Mouse (Mus musculus) limb, embryonic 14.5 days (tissue): ENCODE measurements around the gene Arhgap8. TPM values are rescaled to one million over a fixed set of nuclear protein-coding genes. Genes with fewer than 3 reads are reported as not detected.

Source experiments
- ATAC-seq: fragments of 200-750 bp; cut with Nextera tagmentation; 2 replicates; pipeline ENCODE4 v1.8.0; 2017; ENCODE audit warnings: low read depth, moderate number of reproducible peaks, moderate TSS enrichment; ENCODE audit not compliant: low FRiP score
- DNase-seq: peaks from one replicate; pipeline ENCODE4 v3.0.0-alpha.2; 2015; ENCODE audit warnings: low spot score
- H3K27ac ChIP-seq: fragments of 300-500 bp; sonication (generic); replicated peaks from 2 replicates; pipeline ENCODE4 v1.5.1; 2014; ENCODE audit warnings: low read depth, mild to moderate bottlenecking, low read length, moderate library complexity, mixed read lengths
- H3K27me3 ChIP-seq: fragments of 300-500 bp; sonication (generic); 2 replicates; pipeline ENCODE4 v1.6.1; 2014; ENCODE audit warnings: low read length, mixed read lengths; ENCODE audit not compliant: control insufficient read depth, insufficient read depth
- H3K36me3 ChIP-seq: fragments of 300-500 bp; sonication (generic); 2 replicates; pipeline ENCODE4 v1.6.1; 2014; ENCODE audit warnings: mild to moderate bottlenecking, low read length, moderate library complexity, mixed read lengths; ENCODE audit not compliant: control insufficient read depth, insufficient read depth
- H3K4me1 ChIP-seq: fragments of 300-500 bp; sonication (generic); 2 replicates; pipeline ENCODE4 v1.6.1; 2014; ENCODE audit warnings: antibody characterized with exemption, low read length, mixed read lengths; ENCODE audit not compliant: control insufficient read depth, insufficient read depth
- H3K4me2 ChIP-seq: fragments of 300-500 bp; sonication (generic); replicated peaks from 2 replicates; pipeline ENCODE4 v1.6.1; 2014; ENCODE audit warnings: low read depth, mild to moderate bottlenecking, low read length, moderate library complexity; ENCODE audit not compliant: severe bottlenecking
- H3K4me3 ChIP-seq: fragments of 300-500 bp; sonication (generic); replicated peaks from 2 replicates; pipeline ENCODE4 v1.5.1; 2014; ENCODE audit warnings: low read length
- H3K9ac ChIP-seq: fragments of 300-500 bp; sonication (generic); 2 replicates; pipeline ENCODE4 v1.6.1; 2014; ENCODE audit warnings: mild to moderate bottlenecking, low read depth, low read length, moderate library complexity; ENCODE audit not compliant: severe bottlenecking
- H3K9me3 ChIP-seq: fragments of 300-500 bp; sonication (generic); 2 replicates; pipeline ENCODE4 v1.6.1; 2016; ENCODE audit warnings: low read length; ENCODE audit not compliant: control insufficient read depth
- POLR2A ChIP-seq: fragments of 200-500 bp; IDR thresholded peaks from 2 replicates; pipeline ENCODE4 v1.8.0; 2012; ENCODE audit warnings: inconsistent platforms, mild to moderate bottlenecking, moderate library complexity, borderline replicate concordance; ENCODE audit not compliant: insufficient read depth, insufficient read length; ENCODE audit errors: extremely low read depth
- WGBS: fragments of 180-500 bp; shearing (Covaris S2); extraction: QIAGEN DNeasy Blood & Tissue Kit; methylation state at CpG from one replicate; pipeline ENCODE4 v1.1.7; 2014; 5-methylcytosine and 5-hydroxymethylcytosine counted together
- polyA plus RNA-seq, 2 experiments: library from polyadenylated mRNA; depleted of rRNA in 1 of 2; stranded (reverse) in 1 of 2; unstranded in 1 of 2; fragments of >200 nt; fragmentation: Nextera tagmentation in 1 of 2; extraction: Ambion mirVana in 1 of 2; gene quantifications; 2 replicates each; pipeline versions ENCODE4 v1.2.1 to v1.2.3; 2012 to 2014

Arhgap8 gene
- polyA plus RNA-seq, 2 experiments, result 5.4 to 8.2 TPM

- no peaks in the 10 kb centered on the region for H3K9me3 ChIP-seq
- no peak for DNase-seq
- no peak overlapping the region for H3K27ac ChIP-seq
These were observed 34.4 kb upstream of the Arhgap8 start for GRCm38 (mm10) chr15:84685417-84685816.

DNA sequence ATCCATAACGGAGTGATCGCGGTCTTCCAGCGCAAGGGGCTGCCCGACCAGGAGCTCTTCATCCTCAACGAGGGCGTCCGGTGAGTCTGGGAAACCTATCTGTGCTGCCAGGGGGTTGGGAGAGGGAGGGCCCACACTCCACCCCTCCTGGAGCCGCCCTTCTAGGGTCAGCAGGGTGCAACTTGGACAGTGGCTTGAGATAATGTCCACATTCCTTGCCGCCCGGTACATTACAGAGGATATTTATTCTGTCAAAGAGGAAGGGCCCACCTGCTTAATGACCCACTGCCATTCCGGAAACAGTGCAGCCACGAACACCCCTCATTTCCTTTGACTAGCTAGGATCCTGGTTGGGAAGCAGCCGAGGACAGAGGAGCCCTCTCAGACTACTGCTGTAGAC lies 31.9 kb upstream of the Arhgap8 start:
- peaks cover 38% of the 10 kb centered on the region for H3K36me3 ChIP-seq
- ATAC-seq, result no peak
- no peak for TF ChIP-seq POLR2A
- H3K9ac ChIP-seq, result no peak overlapping the region
- H3K4me2 ChIP-seq, result no peak overlapping the region
- no peaks in the 10 kb centered on the region for H3K27me3 ChIP-seq
- no peak overlapping the region for H3K4me3 ChIP-seq
- H3K27ac ChIP-seq, result no peak overlapping the region
- H3K9me3 ChIP-seq, result no peaks in the 10 kb centered on the region
- H3K4me1 ChIP-seq, result 0 out of 2 replicates have a peak, but pooled peaks cover under 1% of the 10 kb centered on the region
- no peak for DNase-seq
- WGBS, result 73% methylated on average over 14 of the region's 14 CpGs

More at GRCm38 (mm10) chr15:84685417-84685816, 34.4 kb upstream of the Arhgap8 start:
- ATAC-seq, result no peak
- Histone ChIP-seq H3K4me1 (peaks cover 12% of the 10 kb centered on the region), H3K4me2 (no peak overlapping the region), H3K9ac (no peak overlapping the region), H3K36me3 (peaks cover 23% of the 10 kb centered on the region), H3K27me3 (no peaks in the 10 kb centered on the region), H3K4me3 (no peak overlapping the region)
- TF ChIP-seq POLR2A, result no peak
- WGBS, result 46% methylated on average over 3 of the region's 3 CpGs

DNA sequence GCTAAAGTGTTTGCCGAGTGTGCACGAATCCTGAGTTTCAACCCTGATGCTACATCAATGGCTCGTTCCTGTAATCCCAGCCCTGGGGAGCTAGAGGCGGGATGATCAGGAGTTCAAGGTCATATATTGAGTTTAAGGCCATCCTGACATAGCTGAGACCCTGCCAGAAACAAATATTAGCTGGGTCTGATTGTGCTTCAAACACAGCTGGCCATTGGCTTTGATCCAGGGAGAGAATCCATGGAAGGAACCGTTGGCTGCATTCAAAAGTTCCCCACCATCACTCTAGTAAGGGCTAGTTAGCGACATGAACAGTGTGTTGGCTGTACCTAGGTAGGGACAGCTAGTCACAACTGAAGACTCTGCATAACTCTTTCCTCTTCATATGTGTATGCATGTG lies 30.5 kb upstream of the Arhgap8 start:
- H3K4me3 ChIP-seq, result no peak overlapping the region
- H3K9ac ChIP-seq, result no peak overlapping the region
- TF ChIP-seq POLR2A, result no peak
- ATAC-seq, result no peak
- peaks cover 48% of the 10 kb centered on the region for H3K36me3 ChIP-seq
- WGBS, result 83% methylated on average over 6 of the region's 6 CpGs
- no peaks in the 10 kb centered on the region for H3K27me3 ChIP-seq
- H3K4me1 ChIP-seq, result no peaks in the 10 kb centered on the region
- no peak overlapping the region for H3K4me2 ChIP-seq
- DNase-seq, result no peak
- H3K27ac ChIP-seq, result no peak overlapping the region
- no peaks in the 10 kb centered on the region for H3K9me3 ChIP-seq

DNA sequence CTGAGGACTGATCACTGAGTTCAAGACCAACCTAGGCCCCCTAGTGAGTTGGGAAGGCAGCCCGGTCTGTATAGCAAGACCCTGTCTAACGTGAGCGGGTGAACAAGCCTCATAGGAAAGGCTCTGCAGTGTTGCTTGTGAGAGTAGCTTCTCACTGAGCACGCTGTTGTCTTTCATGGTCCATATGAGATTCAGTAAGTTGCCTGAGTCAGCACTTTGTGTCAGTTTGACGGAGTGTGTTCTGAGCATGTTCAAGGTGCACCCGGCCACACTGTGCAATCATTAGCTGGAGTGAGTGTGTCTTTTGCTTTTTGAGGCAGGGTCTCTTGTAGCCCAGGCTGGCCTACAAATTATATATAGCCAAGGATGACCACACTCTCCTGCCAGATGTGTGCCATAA lies 28.3 kb upstream of the Arhgap8 start:
- no peak overlapping the region for H3K4me2 ChIP-seq
- H3K4me3 ChIP-seq, result no peak overlapping the region
- no peaks in the 10 kb centered on the region for H3K27me3 ChIP-seq
- no peak overlapping the region for H3K27ac ChIP-seq
- no peak for TF ChIP-seq POLR2A
- H3K36me3 ChIP-seq, result peaks cover 63% of the 10 kb centered on the region
- ATAC-seq (no peak), DNase-seq (no peak)
- H3K9me3 ChIP-seq, result no peaks in the 10 kb centered on the region
- H3K9ac ChIP-seq, result no peak overlapping the region
- 96% methylated on average over 6 of the region's 6 CpGs for WGBS
- H3K4me1 ChIP-seq, result peaks cover 9% of the 10 kb centered on the region; the same call in 1 of the 2 replicates

DNA sequence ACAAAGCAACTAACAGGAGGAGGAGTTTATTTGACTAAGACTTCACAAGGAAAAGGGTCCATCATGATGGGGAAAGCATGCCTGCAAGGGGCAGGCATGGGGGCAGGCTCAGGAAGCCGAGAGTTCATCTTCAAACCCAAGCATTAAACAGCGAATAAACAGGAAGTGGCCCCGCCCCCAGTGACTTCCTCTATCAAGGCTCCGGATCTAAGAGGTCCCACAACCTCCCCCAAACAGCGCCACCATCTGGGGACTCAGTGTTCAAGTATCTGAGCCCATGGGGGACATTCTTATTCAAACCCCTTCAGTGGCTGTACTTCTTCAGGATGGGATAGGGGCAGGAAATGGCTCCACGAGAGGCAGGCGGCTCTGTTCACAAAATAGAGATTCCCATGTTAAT lies 27.2 kb upstream of the Arhgap8 start:
- Histone ChIP-seq H3K4me1 (peaks cover 15% of the 10 kb centered on the region), H3K9ac (no peak overlapping the region), H3K36me3 (peaks cover 68% of the 10 kb centered on the region), H3K4me2 (no peak overlapping the region), H3K9me3 (no peaks in the 10 kb centered on the region), H3K27ac (no peak overlapping the region), H3K4me3 (no peak overlapping the region), H3K27me3 (no peaks in the 10 kb centered on the region)
- 92% methylated on average over 7 of the region's 7 CpGs for WGBS
- ATAC-seq, result no peak
- no peak for DNase-seq
- no peak for TF ChIP-seq POLR2A

DNA sequence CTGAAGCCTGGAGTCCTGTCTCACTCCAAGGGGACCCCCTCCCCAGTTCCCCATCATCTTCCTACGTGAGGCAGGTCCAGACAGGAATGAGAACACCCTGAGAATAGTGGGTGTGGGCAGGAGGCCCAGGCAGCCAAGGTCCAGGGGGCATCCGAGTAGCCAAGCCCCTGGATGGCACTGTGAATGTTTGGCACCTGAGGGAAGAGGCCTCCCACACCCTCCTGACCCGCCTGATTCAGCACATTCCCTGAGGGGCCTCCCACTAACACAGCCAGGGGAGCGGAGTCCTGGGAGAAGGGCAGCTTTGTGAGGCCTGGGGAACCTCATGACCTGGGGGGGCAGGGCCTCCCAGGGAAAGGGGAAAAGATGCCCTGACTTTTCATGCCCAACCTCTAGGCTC lies 23.8 kb upstream of the Arhgap8 start:
- 57% methylated on average over 4 of the region's 4 CpGs for WGBS
- no peak for ATAC-seq

More for the DNA sequence above, 23.8 kb upstream of the Arhgap8 start:
- TF ChIP-seq POLR2A, result no peak
- Histone ChIP-seq H3K27me3 (no peaks in the 10 kb centered on the region), H3K4me2 (no peak overlapping the region), H3K27ac (no peak overlapping the region), H3K4me3 (no peak overlapping the region), H3K36me3 (peaks cover 58% of the 10 kb centered on the region), H3K9me3 (no peaks in the 10 kb centered on the region), H3K9ac (no peak overlapping the region), H3K4me1 (peaks cover 23% of the 10 kb centered on the region)
- DNase-seq, result no peak
